Mouse (Mus musculus): ENCODE data around the gene Stk19. TPM values are rescaled to one million over a fixed set of nuclear protein-coding genes. Genes with fewer than 3 reads are reported as not detected.
A peak's percentile ranks its signal among the peaks of the same experiment; 100 is the strongest.

Gene Stk19
- polyA plus RNA-seq, 1 experiment = 18.7 TPM

DNA sequence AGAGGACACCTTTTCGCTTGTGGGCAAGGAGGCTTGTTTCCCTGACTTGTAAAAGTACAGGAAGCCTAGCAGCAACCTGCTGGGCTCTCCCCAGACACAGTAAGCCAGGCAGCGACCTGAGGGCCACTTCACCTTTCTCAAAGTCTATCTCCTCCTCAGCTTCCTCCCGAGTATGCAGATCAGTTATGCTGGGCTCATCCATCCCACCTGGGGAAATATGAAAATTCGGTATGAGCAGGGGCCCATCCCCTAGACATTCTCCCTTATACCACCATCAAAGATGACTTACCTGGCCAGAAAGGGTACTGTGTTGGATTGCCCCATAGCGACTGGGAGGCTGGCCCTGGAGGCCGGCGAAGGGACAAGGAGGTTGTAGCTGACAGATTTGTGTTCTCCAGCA is 10.9 kb upstream of the Stk19 start:
- no peaks in the 10 kb centered on the region; the same call in 1 of the 2 replicates for H3K36me3 ChIP-seq (ENCODE audit: control insufficient read depth, insufficient read depth, low read length, poor library complexity, severe bottlenecking)
- no peak overlapping the region for H3K9ac ChIP-seq (ENCODE audit: low read depth, poor library complexity, severe bottlenecking)
- H3K9me3 ChIP-seq (replicated peaks; ENCODE audit: control insufficient read depth, insufficient read depth, low read length, poor library complexity, severe bottlenecking) = no peaks in the 10 kb centered on the region
- no peak overlapping the region for H3K4me3 ChIP-seq (ENCODE audit: low read depth, low read length)
- no peaks in the 10 kb centered on the region for H3K4me1 ChIP-seq (ENCODE audit: control insufficient read depth, insufficient read depth, low read length)
- no peak for TF ChIP-seq EP300 (IDR thresholded peaks at IDR 0.05; ENCODE audit: insufficient read depth, low read depth, low read length)
- no peak for TF ChIP-seq POLR2A (IDR thresholded peaks at IDR 0.05; ENCODE audit: insufficient read depth, low read length)
- TF ChIP-seq CTCF (IDR thresholded peaks at IDR 0.05; ENCODE audit: low read depth, low read length) = no peak
- no peaks in the 10 kb centered on the region for H3K27me3 ChIP-seq (ENCODE audit: control insufficient read depth, insufficient read depth, low read length, poor library complexity, severe bottlenecking)
- H3K27ac ChIP-seq (ENCODE audit: insufficient read depth, low read length) = no peak overlapping the region

- Histone ChIP-seq H3K9ac (ENCODE audit: low read depth, poor library complexity, severe bottlenecking) (no peak overlapping the region), H3K36me3 (ENCODE audit: control insufficient read depth, insufficient read depth, low read length, poor library complexity, severe bottlenecking) (no peaks in the 10 kb centered on the region)
These were observed 10.4 kb upstream of the Stk19 start for GRCm38 (mm10) chr17:34847192-34847591.

GRCm38 (mm10) chr17:34844884-34845283 is 8.1 kb upstream of the Stk19 start:
- H3K4me1 ChIP-seq (ENCODE audit: control insufficient read depth, insufficient read depth, low read length) = no peaks in the 10 kb centered on the region
- no peaks in the 10 kb centered on the region for H3K27me3 ChIP-seq (ENCODE audit: control insufficient read depth, insufficient read depth, low read length, poor library complexity, severe bottlenecking)
- no peak overlapping the region for H3K27ac ChIP-seq (ENCODE audit: insufficient read depth, low read length)
- H3K9me3 ChIP-seq (replicated peaks; ENCODE audit: control insufficient read depth, insufficient read depth, low read length, poor library complexity, severe bottlenecking) = no peaks in the 10 kb centered on the region
- no peak for TF ChIP-seq EP300 (IDR thresholded peaks at IDR 0.05; ENCODE audit: insufficient read depth, low read depth, low read length)
- TF ChIP-seq CTCF (IDR thresholded peaks at IDR 0.05; ENCODE audit: low read depth, low read length) = no peak
- TF ChIP-seq POLR2A (IDR thresholded peaks at IDR 0.05; ENCODE audit: insufficient read depth, low read length) = no peak
- no peak overlapping the region for H3K4me3 ChIP-seq (ENCODE audit: low read depth, low read length)
- no peak overlapping the region for H3K9ac ChIP-seq (ENCODE audit: low read depth, poor library complexity, severe bottlenecking)
- no peaks in the 10 kb centered on the region for H3K36me3 ChIP-seq (ENCODE audit: control insufficient read depth, insufficient read depth, low read length, poor library complexity, severe bottlenecking)

More at GRCm38 (mm10) chr17:34847192-34847591, 10.4 kb upstream of the Stk19 start:
- no peak overlapping the region for H3K27ac ChIP-seq (ENCODE audit: insufficient read depth, low read length)
- no peaks in the 10 kb centered on the region for H3K27me3 ChIP-seq (ENCODE audit: control insufficient read depth, insufficient read depth, low read length, poor library complexity, severe bottlenecking)
- TF ChIP-seq POLR2A (IDR thresholded peaks at IDR 0.05; ENCODE audit: insufficient read depth, low read length) (no peak), EP300 (IDR thresholded peaks at IDR 0.05; ENCODE audit: insufficient read depth, low read depth, low read length) (no peak)
- no peaks in the 10 kb centered on the region for H3K4me1 ChIP-seq (ENCODE audit: control insufficient read depth, insufficient read depth, low read length)
- H3K4me3 ChIP-seq (ENCODE audit: low read depth, low read length) = no peak overlapping the region
- no peaks in the 10 kb centered on the region for H3K9me3 ChIP-seq (replicated peaks; ENCODE audit: control insufficient read depth, insufficient read depth, low read length, poor library complexity, severe bottlenecking)

- Histone ChIP-seq H3K27me3 (ENCODE audit: control insufficient read depth, insufficient read depth, low read length, poor library complexity, severe bottlenecking) (no peaks in the 10 kb centered on the region), H3K9ac (ENCODE audit: low read depth, poor library complexity, severe bottlenecking) (no peak overlapping the region), H3K4me3 (ENCODE audit: low read depth, low read length) (no peak overlapping the region), H3K36me3 (ENCODE audit: control insufficient read depth, insufficient read depth, low read length, poor library complexity, severe bottlenecking) (peaks cover 3% of the 10 kb centered on the region; the same call in 1 of the 2 replicates), H3K9me3 (replicated peaks; ENCODE audit: control insufficient read depth, insufficient read depth, low read length, poor library complexity, severe bottlenecking) (no peaks in the 10 kb centered on the region), H3K27ac (ENCODE audit: insufficient read depth, low read length) (no peak overlapping the region), H3K4me1 (ENCODE audit: control insufficient read depth, insufficient read depth, low read length) (no peaks in the 10 kb centered on the region)
- no peak for TF ChIP-seq POLR2A (IDR thresholded peaks at IDR 0.05; ENCODE audit: insufficient read depth, low read length)
- TF ChIP-seq EP300 (IDR thresholded peaks at IDR 0.05; ENCODE audit: insufficient read depth, low read depth, low read length) = no peak
- TF ChIP-seq CTCF (IDR thresholded peaks at IDR 0.05; ENCODE audit: low read depth, low read length) = no peak
These were observed 4.1 kb upstream of the Stk19 start for GRCm38 (mm10) chr17:34840736-34841307.

- TF ChIP-seq POLR2A (IDR thresholded peaks at IDR 0.05; ENCODE audit: insufficient read depth, low read length) = no peak
- no peak for TF ChIP-seq CTCF (IDR thresholded peaks at IDR 0.05; ENCODE audit: low read depth, low read length)
- no peak for TF ChIP-seq EP300 (IDR thresholded peaks at IDR 0.05; ENCODE audit: insufficient read depth, low read depth, low read length)
- Histone ChIP-seq H3K9ac (ENCODE audit: low read depth, poor library complexity, severe bottlenecking) (no peak overlapping the region), H3K27ac (ENCODE audit: insufficient read depth, low read length) (no peak overlapping the region), H3K4me1 (ENCODE audit: control insufficient read depth, insufficient read depth, low read length) (no peaks in the 10 kb centered on the region), H3K9me3 (replicated peaks; ENCODE audit: control insufficient read depth, insufficient read depth, low read length, poor library complexity, severe bottlenecking) (no peaks in the 10 kb centered on the region), H3K36me3 (ENCODE audit: control insufficient read depth, insufficient read depth, low read length, poor library complexity, severe bottlenecking) (peaks cover 3% of the 10 kb centered on the region; the same call in 1 of the 2 replicates), H3K4me3 (ENCODE audit: low read depth, low read length) (no peak overlapping the region), H3K27me3 (ENCODE audit: control insufficient read depth, insufficient read depth, low read length, poor library complexity, severe bottlenecking) (no peaks in the 10 kb centered on the region)
These were observed 2.0 kb upstream of the Stk19 start for GRCm38 (mm10) chr17:34838785-34839184.

- Histone ChIP-seq H3K9ac (ENCODE audit: low read depth, poor library complexity, severe bottlenecking) (peak overlapping the region; percentile 41), H3K4me3 (ENCODE audit: low read depth, low read length) (peak overlapping the region; percentile 74), H3K9me3 (replicated peaks; ENCODE audit: control insufficient read depth, insufficient read depth, low read length, poor library complexity, severe bottlenecking) (no peaks in the 10 kb centered on the region), H3K27me3 (ENCODE audit: control insufficient read depth, insufficient read depth, low read length, poor library complexity, severe bottlenecking) (no peaks in the 10 kb centered on the region), H3K36me3 (ENCODE audit: control insufficient read depth, insufficient read depth, low read length, poor library complexity, severe bottlenecking) (peaks cover 3% of the 10 kb centered on the region; the same call in 1 of the 2 replicates), H3K4me1 (ENCODE audit: control insufficient read depth, insufficient read depth, low read length) (no peaks in the 10 kb centered on the region), H3K27ac (ENCODE audit: insufficient read depth, low read length) (no peak overlapping the region)
- no peak for TF ChIP-seq EP300 (IDR thresholded peaks at IDR 0.05; ENCODE audit: insufficient read depth, low read depth, low read length)
- no peak for TF ChIP-seq POLR2A (IDR thresholded peaks at IDR 0.05; ENCODE audit: insufficient read depth, low read length)
- TF ChIP-seq CTCF (IDR thresholded peaks at IDR 0.05; ENCODE audit: low read depth, low read length) = no peak
These were observed 949 bp upstream of the Stk19 start for GRCm38 (mm10) chr17:34837464-34838324.
